Mouse (Mus musculus) kidney, embryonic 15.5 days (tissue): ENCODE data around the gene Rgs9bp. TPM values are rescaled to one million over a fixed set of nuclear protein-coding genes. Genes with fewer than 3 reads are reported as not detected.

Source experiments
- ATAC-seq: fragments of 200-750 bp; cut with Nextera tagmentation; replicated peaks from 2 replicates; pipeline ENCODE4 v1.8.0; 2017; ENCODE audit warnings: moderate TSS enrichment; ENCODE audit not compliant: low FRiP score
- H3K27ac ChIP-seq: fragments of 300-500 bp; sonication (generic); 2 replicates; pipeline ENCODE4 v1.5.1; 2015; ENCODE audit warnings: mild to moderate bottlenecking, inconsistent platforms
- H3K27me3 ChIP-seq: fragments of 300-500 bp; sonication (generic); 2 replicates; pipeline ENCODE4 v1.6.1; 2015; ENCODE audit warnings: inconsistent platforms
- H3K36me3 ChIP-seq: fragments of 300-500 bp; sonication (generic); 2 replicates; pipeline ENCODE4 v1.6.1; 2015; ENCODE audit warnings: inconsistent platforms
- H3K4me1 ChIP-seq: fragments of 300-500 bp; sonication (generic); 2 replicates; pipeline ENCODE4 v1.6.1; 2015; ENCODE audit warnings: inconsistent platforms
- H3K4me2 ChIP-seq: fragments of 300-500 bp; sonication (generic); 2 replicates; pipeline ENCODE4 v1.6.1; 2015; ENCODE audit warnings: moderate library complexity, mild to moderate bottlenecking, inconsistent platforms
- H3K4me3 ChIP-seq: fragments of 300-500 bp; sonication (generic); replicated peaks from 2 replicates; pipeline ENCODE4 v1.5.1; 2015; ENCODE audit warnings: mild to moderate bottlenecking, inconsistent platforms
- H3K9ac ChIP-seq: fragments of 300-500 bp; sonication (generic); 2 replicates; pipeline ENCODE4 v1.6.1; 2015; ENCODE audit warnings: mild to moderate bottlenecking, inconsistent platforms
- H3K9me3 ChIP-seq: fragments of 300-500 bp; sonication (generic); replicated peaks from 2 replicates; pipeline ENCODE4 v1.6.1; 2016; ENCODE audit warnings: inconsistent platforms
- WGBS: fragments of 180-500 bp; shearing (Covaris S2); methylation state at CpG from one replicate; pipeline ENCODE4 v1.1.7; 2015; ENCODE audit warnings: mixed read lengths; 5-methylcytosine and 5-hydroxymethylcytosine counted together
- polyA plus RNA-seq: library from polyadenylated mRNA; unstranded; fragments of >200 nt; fragmentation: Nextera tagmentation; extraction: Ambion mirVana; gene quantifications from 2 replicates; pipeline ENCODE4 v1.2.1, GENCODE M21; 2015

The Rgs9bp gene
- polyA plus RNA-seq, 1 experiment from 2014 or later: 0.23 TPM

DNA sequence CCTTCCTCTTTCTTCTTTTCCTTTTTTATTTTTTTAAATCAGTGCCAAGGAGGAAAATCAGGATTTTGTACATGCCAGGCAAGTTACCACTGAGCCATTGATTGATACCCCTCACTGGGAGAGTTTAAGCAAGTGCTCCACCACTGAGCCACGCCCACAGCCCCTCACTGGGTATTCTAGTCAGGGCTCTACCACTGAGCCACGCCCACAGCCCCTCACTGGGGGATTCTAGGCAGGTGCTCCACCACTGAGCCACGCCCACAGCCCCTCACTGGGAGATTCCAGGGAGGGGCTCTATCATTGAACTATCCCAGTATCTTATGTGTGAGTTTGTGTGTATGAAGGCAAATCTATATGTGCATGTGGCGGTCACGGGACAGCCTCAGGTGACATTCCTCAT is 8.9 kb upstream of the Rgs9bp start:
- H3K4me1 ChIP-seq: no peaks in the 10 kb centered on the region
- no peak overlapping the region for H3K4me2 ChIP-seq
- H3K9ac ChIP-seq: no peak overlapping the region
- H3K27me3 ChIP-seq: no peaks in the 10 kb centered on the region
- no peak overlapping the region for H3K27ac ChIP-seq
- 91% methylated on average over 5 of the region's 5 CpGs for WGBS
- no peaks in the 10 kb centered on the region for H3K9me3 ChIP-seq
- no peak for ATAC-seq
- peaks cover 52% of the 10 kb centered on the region for H3K36me3 ChIP-seq
- no peak overlapping the region for H3K4me3 ChIP-seq

DNA sequence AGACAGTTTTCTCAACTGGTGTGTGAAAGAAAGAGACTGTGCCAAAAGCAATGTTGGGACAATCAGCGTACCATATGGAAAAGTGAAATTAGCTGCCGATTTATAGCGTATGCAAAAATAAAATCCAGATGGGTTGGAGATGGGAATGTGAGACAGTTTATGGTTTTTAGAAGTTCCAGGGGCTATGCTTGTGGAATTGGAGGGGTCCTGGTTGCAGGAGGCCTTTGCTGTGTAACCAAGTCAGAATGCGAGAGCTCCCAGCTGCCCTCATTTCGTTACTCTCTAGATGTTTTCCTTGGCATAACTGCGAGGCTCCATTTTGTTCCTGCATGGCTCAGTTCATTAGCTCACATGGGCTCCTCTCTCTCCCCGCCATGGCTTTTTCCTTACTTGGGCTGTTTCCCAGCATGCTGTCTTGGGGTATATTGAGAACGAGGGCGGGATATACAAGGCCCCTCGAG is 5.4 kb upstream of the Rgs9bp start:
- peaks cover 39% of the 10 kb centered on the region for H3K36me3 ChIP-seq
- no peak for ATAC-seq
- no peak overlapping the region for H3K4me3 ChIP-seq
- WGBS: 74% methylated on average over 10 of the region's 10 CpGs
- H3K4me2 ChIP-seq: no peak overlapping the region
- H3K9me3 ChIP-seq: no peaks in the 10 kb centered on the region
- peak overlapping the region; percentile 51; the same call in 1 of the 2 replicates for H3K27ac ChIP-seq
- no peaks in the 10 kb centered on the region for H3K27me3 ChIP-seq
- H3K9ac ChIP-seq: no peak overlapping the region
- peaks cover 13% of the 10 kb centered on the region for H3K4me1 ChIP-seq

DNA sequence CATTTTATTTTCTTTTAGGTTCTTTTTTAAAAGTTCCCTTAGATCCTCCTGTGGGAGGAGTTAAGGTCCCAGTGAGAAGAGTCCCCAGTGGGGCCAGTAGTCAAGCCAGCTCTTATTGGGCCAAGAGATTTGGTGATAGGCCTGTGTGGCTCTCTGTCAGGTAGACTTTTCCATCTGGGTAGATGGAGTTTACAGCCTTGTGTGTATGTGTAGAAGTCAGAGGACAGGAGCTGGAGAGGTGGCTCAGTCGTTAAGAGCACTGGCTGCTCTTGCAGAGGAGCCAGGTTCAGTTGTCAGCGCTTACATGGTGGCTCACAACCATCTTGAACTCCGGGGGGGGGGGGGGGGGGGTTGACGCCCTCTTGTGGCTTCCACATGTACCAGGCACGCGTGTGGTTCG is 4.1 kb upstream of the Rgs9bp start:
- Histone ChIP-seq H3K4me3 (no peak overlapping the region), H3K9me3 (no peaks in the 10 kb centered on the region), H3K27ac (no peak overlapping the region), H3K36me3 (peaks cover 27% of the 10 kb centered on the region), H3K27me3 (peaks cover 8% of the 10 kb centered on the region), H3K4me1 (peaks cover 21% of the 10 kb centered on the region), H3K9ac (no peak overlapping the region), H3K4me2 (no peak overlapping the region)
- no peak for ATAC-seq
- 75% methylated on average over 7 of the region's 7 CpGs for WGBS

- H3K4me1 ChIP-seq: peaks cover 27% of the 10 kb centered on the region
- H3K4me3 ChIP-seq: no peak overlapping the region
- 84% methylated on average over 9 of the region's 9 CpGs for WGBS
- no peak overlapping the region for H3K9ac ChIP-seq
- H3K36me3 ChIP-seq: peaks cover 23% of the 10 kb centered on the region
- no peak for ATAC-seq
- H3K9me3 ChIP-seq: no peaks in the 10 kb centered on the region
- H3K27ac ChIP-seq: no peak overlapping the region
- H3K4me2 ChIP-seq: no peak overlapping the region
- peaks cover 14% of the 10 kb centered on the region for H3K27me3 ChIP-seq
Measured at GRCm38 (mm10) chr7:35588680-35589428, 3.5 kb upstream of the Rgs9bp start.

- H3K27me3 ChIP-seq: peaks cover 25% of the 10 kb centered on the region
- H3K4me2 ChIP-seq: no peak overlapping the region
- peaks cover 12% of the 10 kb centered on the region for H3K36me3 ChIP-seq
- WGBS: 65% methylated on average over 5 of the region's 5 CpGs
- H3K27ac ChIP-seq: no peak overlapping the region
- H3K4me3 ChIP-seq: no peak overlapping the region
- H3K9me3 ChIP-seq: no peaks in the 10 kb centered on the region
- H3K9ac ChIP-seq: no peak overlapping the region
- H3K4me1 ChIP-seq: peaks cover 27% of the 10 kb centered on the region
- no peak for ATAC-seq
Measured at GRCm38 (mm10) chr7:35587728-35588127, 2.3 kb upstream of the Rgs9bp start.

- peaks cover 5% of the 10 kb centered on the region for H3K36me3 ChIP-seq
- no peaks in the 10 kb centered on the region for H3K9me3 ChIP-seq
- peak overlapping the region; percentile 92 for H3K4me3 ChIP-seq
- ATAC-seq: no peak
- H3K9ac ChIP-seq: peak overlapping the region; percentile 84
- H3K4me1 ChIP-seq: peaks cover 27% of the 10 kb centered on the region
- H3K4me2 ChIP-seq: peak overlapping the region; percentile 92
- WGBS: 25% methylated on average over 15 of the region's 15 CpGs
- peaks cover 33% of the 10 kb centered on the region for H3K27me3 ChIP-seq
- H3K27ac ChIP-seq: no peak overlapping the region; the same call in 1 of the 2 replicates
Measured at GRCm38 (mm10) chr7:35586906-35587445, 1.6 kb upstream of the Rgs9bp start.

DNA sequence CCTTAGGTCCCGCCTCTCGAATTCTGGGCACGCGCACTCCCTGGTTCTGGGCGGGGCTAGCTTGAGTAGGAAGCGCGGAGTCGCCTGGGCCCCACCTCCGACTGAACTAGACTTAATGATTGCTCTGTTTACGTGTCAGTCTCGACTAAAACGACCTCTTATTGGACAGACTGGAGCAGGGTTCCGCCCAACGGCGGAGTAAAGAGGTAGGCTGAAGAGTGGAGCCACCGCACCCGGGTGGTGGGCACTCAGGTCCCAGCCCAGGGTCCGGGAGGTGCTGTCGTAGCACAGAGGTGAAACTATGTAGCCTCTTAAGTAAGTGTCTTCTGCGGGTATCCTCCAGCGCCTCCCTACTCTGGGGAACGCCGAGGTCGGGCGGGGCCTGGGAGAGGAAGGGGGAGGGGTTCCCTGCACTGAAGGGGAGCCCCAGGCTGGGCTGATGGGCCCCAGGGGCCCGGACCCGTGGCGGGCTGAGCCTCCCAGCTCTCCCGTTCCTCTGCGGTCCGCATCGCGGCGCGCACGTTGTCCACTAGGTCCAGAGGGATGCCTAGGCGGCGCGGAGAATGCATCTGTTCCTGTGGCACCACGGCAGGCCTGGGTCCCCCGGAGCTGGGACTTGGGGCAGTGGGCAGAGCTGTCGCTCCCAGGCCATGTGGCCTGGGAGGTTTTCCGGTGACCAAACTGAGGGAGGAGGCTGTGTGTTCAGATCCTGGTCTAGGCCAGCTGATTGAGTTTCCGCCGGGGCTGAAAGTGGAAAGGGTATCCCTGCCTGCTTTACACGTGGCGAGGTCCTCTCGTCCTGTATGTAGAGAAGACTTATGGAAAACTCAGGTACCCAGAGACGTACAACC is 898 bp upstream of the Rgs9bp start, which contains the start of gene Ankrd27:
Gene Ankrd27, plus strand, starts transcription at position 190 of the 851 bp plus-strand sequence.
- peak; percentile 98 for ATAC-seq
- Histone ChIP-seq H3K4me2 (peak within 1 kb of the TSS; percentile 92), H3K27ac (peak within 1 kb of the TSS; percentile 90), H3K27me3 (peaks cover 40% of the 10 kb centered on the region), H3K9me3 (no peaks in the 10 kb centered on the region), H3K4me1 (peaks cover 27% of the 10 kb centered on the region), H3K36me3 (no peaks in the 10 kb centered on the region), H3K4me3 (peak within 1 kb of the TSS; percentile 92), H3K9ac (peak within 1 kb of the TSS; percentile 84)
- WGBS: under 1% methylated on average over 49 of the region's 49 CpGs

DNA sequence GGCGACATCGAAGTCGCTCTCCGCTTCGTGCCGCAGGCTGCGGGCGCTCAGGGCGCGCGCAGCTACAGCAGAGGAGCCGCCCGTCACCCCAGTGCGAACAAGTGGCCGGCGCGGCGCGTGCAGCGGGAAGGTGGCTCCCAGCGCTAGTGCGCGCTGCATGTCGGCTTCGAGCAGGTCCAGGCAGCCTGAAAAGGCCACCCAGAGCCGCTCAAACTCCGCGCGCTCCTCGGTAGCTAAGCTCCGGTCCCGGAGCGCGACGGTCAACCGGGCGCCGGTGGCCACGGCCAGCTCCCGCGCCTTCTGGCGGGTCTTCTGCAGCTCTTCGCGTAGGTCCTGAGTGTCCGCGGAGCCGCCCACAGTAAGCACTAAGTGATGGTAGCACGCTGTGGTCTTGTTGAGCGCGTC is 594 bp downstream of the Rgs9bp start:
- H3K4me3 ChIP-seq: peak overlapping the region; percentile 92
- peak overlapping the region; percentile 35; the same call in 1 of the 2 replicates for H3K9ac ChIP-seq
- peaks cover 46% of the 10 kb centered on the region for H3K27me3 ChIP-seq
- WGBS: under 1% methylated on average over 50 of the region's 50 CpGs
- ATAC-seq: no peak
- H3K27ac ChIP-seq: no peak overlapping the region
- H3K4me1 ChIP-seq: peaks cover 27% of the 10 kb centered on the region
- H3K4me2 ChIP-seq: peak overlapping the region; percentile 92
- no peaks in the 10 kb centered on the region for H3K36me3 ChIP-seq
- no peaks in the 10 kb centered on the region for H3K9me3 ChIP-seq

DNA sequence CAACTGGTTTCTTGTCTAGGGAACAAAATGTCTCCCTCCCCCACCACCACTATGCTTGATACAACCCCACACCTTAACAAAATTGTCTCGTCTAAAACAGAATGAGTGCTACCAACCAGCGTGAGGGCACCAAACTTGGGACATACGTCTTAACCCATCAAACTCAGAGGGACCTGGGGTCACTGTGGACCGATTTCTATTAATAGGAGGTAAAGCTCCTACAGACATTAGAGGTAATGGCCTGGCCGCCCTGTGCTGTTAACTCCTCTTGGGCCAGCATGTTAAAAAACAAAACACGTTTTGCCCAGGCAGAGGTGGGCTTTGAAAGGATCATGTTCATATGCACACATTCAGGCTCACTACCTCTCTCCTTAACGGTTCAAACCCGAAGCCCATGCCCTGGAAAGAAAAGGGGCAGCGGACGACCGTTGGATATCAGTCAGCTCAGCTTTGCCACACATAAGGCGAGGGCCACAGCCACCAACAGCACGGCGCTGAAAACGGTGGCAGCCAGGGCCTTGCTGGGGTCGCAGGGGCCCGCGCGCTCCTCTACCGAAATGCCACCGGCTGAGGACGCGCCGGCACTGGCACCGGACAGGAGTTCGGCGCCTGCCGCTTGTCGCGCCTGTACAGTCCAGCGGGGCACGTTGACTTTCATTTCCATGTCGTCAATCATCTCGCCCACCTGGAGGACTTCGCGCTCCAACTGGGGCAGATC is 1.2 kb downstream of the Rgs9bp start:
- ATAC-seq: no peak
- Histone ChIP-seq H3K36me3 (no peaks in the 10 kb centered on the region), H3K27me3 (peaks cover 46% of the 10 kb centered on the region), H3K4me2 (peak overlapping the region; percentile 92), H3K4me1 (peaks cover 27% of the 10 kb centered on the region), H3K9me3 (no peaks in the 10 kb centered on the region), H3K4me3 (peak overlapping the region; percentile 92), H3K27ac (no peak overlapping the region), H3K9ac (peak overlapping the region; percentile 35; the same call in 1 of the 2 replicates)
- 5% methylated on average over 36 of the region's 36 CpGs for WGBS

DNA sequence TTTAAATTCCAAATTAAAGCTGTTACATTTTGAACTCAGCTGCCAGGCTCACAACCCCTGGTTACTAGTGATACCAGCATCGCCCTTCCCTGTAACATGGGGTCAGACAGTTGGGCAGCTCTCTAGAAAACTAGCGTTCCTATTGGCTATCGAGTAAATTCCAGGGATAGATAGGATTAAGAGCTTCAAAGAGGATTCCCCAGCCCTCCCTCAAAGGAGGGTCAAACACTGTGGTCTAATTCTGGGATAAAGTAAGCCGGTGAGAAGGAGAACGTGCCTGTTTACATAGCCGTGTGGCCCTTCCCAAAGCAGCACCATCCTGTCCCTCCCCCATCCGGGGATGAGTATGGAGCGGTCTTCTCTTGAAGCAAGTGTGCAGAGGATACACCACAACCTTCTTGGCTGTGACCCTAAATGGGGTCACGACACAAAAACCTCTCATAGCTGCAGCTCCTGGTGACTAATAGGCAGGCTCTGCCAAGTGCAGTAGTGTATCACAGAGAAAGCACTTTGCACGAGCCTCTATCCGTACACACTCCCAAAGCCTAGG is 1.8 kb downstream of the Rgs9bp start:
- Histone ChIP-seq H3K4me1 (peaks cover 27% of the 10 kb centered on the region), H3K27me3 (peaks cover 47% of the 10 kb centered on the region), H3K9me3 (no peaks in the 10 kb centered on the region), H3K36me3 (no peaks in the 10 kb centered on the region), H3K27ac (no peak overlapping the region), H3K4me3 (peak overlapping the region; percentile 92; the same call in 1 of the 2 replicates), H3K4me2 (no peak overlapping the region), H3K9ac (no peak overlapping the region)
- ATAC-seq: no peak
- WGBS: 23% methylated on average over 11 of the region's 11 CpGs

DNA sequence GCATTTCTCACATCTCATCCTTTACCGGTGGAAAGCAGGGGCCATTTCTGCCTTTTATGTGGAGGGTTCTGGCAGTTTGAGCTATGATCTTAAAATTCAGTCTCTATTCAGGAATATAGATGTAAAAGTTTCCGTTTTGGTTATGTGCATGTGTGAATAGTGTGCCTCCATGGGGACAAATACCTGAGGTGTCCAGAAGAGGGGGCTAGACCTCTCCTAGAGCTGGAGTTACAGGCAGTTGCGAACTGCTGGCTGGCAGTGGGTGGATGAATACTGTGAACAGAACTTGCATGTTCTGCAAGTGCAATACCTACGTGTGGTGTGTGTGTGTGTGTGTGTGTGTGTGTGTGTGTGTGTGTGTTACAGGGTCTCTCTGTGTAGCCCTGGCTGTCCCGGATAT is 2.7 kb downstream of the Rgs9bp start:
- no peak overlapping the region for H3K9ac ChIP-seq
- H3K27me3 ChIP-seq: peaks cover 52% of the 10 kb centered on the region
- ATAC-seq: no peak
- H3K36me3 ChIP-seq: no peaks in the 10 kb centered on the region
- H3K27ac ChIP-seq: no peak overlapping the region
- WGBS: 69% methylated on average over 5 of the region's 5 CpGs
- no peak overlapping the region for H3K4me2 ChIP-seq
- H3K4me1 ChIP-seq: peaks cover 26% of the 10 kb centered on the region
- no peak overlapping the region for H3K4me3 ChIP-seq
- no peaks in the 10 kb centered on the region for H3K9me3 ChIP-seq
